Mouse (Mus musculus) stomach, postnatal 0 days (tissue): ENCODE measurements around the gene Endou.

Experiments
- CTCF ChIP-seq: IDR thresholded peaks from 2 replicates; pipeline ENCODE4 v1.5.1; 2016; ENCODE audit warnings: antibody characterized with exemption, low read depth, mild to moderate bottlenecking, moderate library complexity
- EP300 ChIP-seq: optimal IDR thresholded peaks from 2 replicates; pipeline ENCODE3; 2016; ENCODE audit warnings: antibody characterized with exemption

GRCm38 (mm10) chr15:97705211-97706050, 25.7 kb downstream of the Endou start, which contains the start of gene Rpap3:
- TF ChIP-seq CTCF (peak; percentile 6; the same call in 1 of the 2 replicates), EP300 (no peak)
